Mouse (Mus musculus): ENCODE results near the gene Tcp11l1. TPM values are rescaled to one million over a fixed set of nuclear protein-coding genes. Genes with fewer than 3 reads are reported as not detected.

Tcp11l1 gene
- polyA plus RNA-seq, 2 experiments: 2.5 to 5.0 TPM

DNA sequence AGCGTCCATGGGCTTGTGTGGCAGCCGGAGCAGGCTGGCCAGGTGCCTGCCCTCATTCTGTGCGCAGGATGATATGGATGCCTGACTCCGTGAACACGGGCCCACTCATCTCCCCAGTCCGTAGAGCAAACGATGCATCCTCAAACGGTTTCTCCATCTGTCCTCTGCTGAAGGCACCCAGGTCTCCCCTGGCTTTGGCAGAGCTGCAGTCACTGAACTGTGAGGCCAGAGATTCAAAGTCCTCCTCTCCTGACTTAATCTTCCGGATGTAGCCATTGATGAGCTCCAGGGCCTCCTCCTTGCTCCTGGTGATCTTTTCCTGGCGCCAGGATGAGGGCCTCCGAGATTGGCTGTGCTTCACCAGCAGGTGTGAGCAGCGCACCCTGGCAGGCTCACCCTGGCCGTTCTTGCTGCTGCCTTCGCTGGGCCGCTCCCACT is 2.3 kb upstream of the Tcp11l1 start:
- no peak overlapping the region for H3K4me3 ChIP-seq (ENCODE audit: insufficient read depth in 1 of 2, low read depth in 2 of 2, low read length in 2 of 2)
- H3K27me3 ChIP-seq (ENCODE audit: control insufficient read depth, insufficient read depth, low read length): peaks cover 22% of the 10 kb centered on the region
- no peaks in the 10 kb centered on the region for H3K9me3 ChIP-seq (ENCODE audit: control insufficient read depth, low read length)
- DNase-seq (ENCODE audit: low read depth in 3 of 3, low spot score in 3 of 3) (no peak), ATAC-seq (ENCODE audit: insufficient read depth) (no peak)
- no peak overlapping the region for H3K4me2 ChIP-seq (ENCODE audit: low read depth)
- 64% methylated on average over 15 of the region's 15 CpGs for WGBS (ENCODE audit: insufficient replicate concordance)
- TF ChIP-seq EP300 (IDR thresholded peaks at IDR 0.05; ENCODE audit: low read depth): no peak
- TF ChIP-seq CTCF (IDR thresholded peaks at IDR 0.05; ENCODE audit: low read depth): no peak
- no peaks in the 10 kb centered on the region for H3K36me3 ChIP-seq (replicated peaks; ENCODE audit: control insufficient read depth, insufficient read depth, low read depth)
- no peak overlapping the region for H3K27ac ChIP-seq
- no peak overlapping the region for H3K9ac ChIP-seq (replicated peaks)
- peaks cover 0 to 5% of the 10 kb centered on the region in 2 experiments; a peak in 1 of 4 replicates for H3K4me1 ChIP-seq (replicated peaks; ENCODE audit: control insufficient read depth in 2 of 2, insufficient read depth in 2 of 2, low read length in 1 of 2)

DNA sequence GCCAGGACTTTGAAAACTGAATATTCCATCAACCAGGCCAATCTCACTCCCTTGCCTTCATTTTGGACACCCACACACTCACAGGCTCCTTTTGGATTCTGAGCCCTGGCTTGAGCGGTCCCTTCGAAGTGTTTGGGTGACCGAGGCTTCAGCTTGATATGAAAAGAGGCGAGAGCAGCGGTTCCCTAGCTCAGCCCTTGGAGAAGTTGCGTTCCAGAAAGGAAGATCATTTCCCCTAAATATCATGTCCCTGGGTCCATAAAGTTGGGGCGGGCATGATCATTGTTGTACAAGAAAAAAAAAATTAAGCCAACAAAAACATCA is 479 bp upstream of the Tcp11l1 start:
- TF ChIP-seq CTCF (IDR thresholded peaks at IDR 0.05; ENCODE audit: low read depth) (no peak), EP300 (IDR thresholded peaks at IDR 0.05; ENCODE audit: low read depth) (no peak)
- Histone ChIP-seq H3K27me3 (ENCODE audit: control insufficient read depth, insufficient read depth, low read length) (peaks cover 22% of the 10 kb centered on the region), H3K36me3 (replicated peaks; ENCODE audit: control insufficient read depth, insufficient read depth, low read depth) (no peaks in the 10 kb centered on the region), H3K4me2 (ENCODE audit: low read depth) (peak overlapping the region; percentile 69), H3K4me3 (ENCODE audit: insufficient read depth in 1 of 2, low read depth in 2 of 2, low read length in 2 of 2) (peak overlapping the region; percentile 70 to 76), H3K9me3 (ENCODE audit: control insufficient read depth, low read length) (no peaks in the 10 kb centered on the region), H3K27ac (no peak overlapping the region), H3K9ac (replicated peaks) (peak overlapping the region; percentile 60), H3K4me1 (replicated peaks; ENCODE audit: control insufficient read depth in 2 of 2, insufficient read depth in 2 of 2, low read length in 1 of 2) (peaks cover 0 to 5% of the 10 kb centered on the region in 2 experiments; a peak in 1 of 4 replicates)
- no peak for ATAC-seq (ENCODE audit: insufficient read depth)
- 6% methylated on average over 7 of the region's 7 CpGs for WGBS (ENCODE audit: insufficient replicate concordance)
- no peak for DNase-seq (ENCODE audit: low read depth in 3 of 3, low spot score in 3 of 3)

DNA sequence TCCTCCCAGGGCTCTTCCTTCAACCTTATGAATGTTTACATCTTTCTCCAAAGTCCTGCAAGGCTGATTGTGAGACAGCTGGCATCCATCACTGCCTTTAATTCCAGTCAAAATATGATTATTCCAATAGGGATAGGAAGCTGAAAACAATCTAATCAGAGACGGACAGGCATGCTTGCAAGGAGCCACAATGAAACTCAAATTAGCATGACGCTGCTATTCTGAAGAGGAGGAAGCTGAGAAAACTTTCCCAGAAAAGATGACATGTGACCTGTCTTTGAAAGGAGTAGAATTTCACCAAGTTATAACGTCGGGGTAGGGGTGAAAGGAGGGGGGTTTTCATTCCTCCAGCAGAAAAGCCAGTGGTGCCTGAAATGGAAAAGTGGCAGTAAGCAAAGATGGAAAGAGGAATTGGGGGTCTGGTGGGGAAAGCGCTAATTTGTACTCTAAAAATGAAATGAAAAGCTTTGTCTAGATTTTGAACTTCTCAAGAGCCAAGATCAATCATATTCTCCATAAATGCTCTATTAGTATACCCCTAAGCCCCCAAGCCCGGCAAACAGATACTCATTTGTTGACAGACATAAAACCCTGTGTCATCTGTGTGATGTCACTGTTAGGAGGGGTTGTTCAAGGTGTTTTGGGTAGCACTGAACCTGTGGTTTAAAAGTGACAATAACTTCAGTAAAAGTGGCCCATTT is 1.1 kb downstream of the Tcp11l1 start:
- H3K27me3 ChIP-seq (ENCODE audit: control insufficient read depth, insufficient read depth, low read length): peaks cover 22% of the 10 kb centered on the region
- WGBS (ENCODE audit: insufficient replicate concordance): 21% methylated on average over 6 of the region's 6 CpGs
- no peak for DNase-seq (ENCODE audit: low read depth in 3 of 3, low spot score in 3 of 3)
- no peak overlapping the region for H3K27ac ChIP-seq
- H3K9me3 ChIP-seq (ENCODE audit: control insufficient read depth, low read length): no peaks in the 10 kb centered on the region
- H3K36me3 ChIP-seq (replicated peaks; ENCODE audit: control insufficient read depth, insufficient read depth, low read depth): no peaks in the 10 kb centered on the region
- TF ChIP-seq EP300 (IDR thresholded peaks at IDR 0.05; ENCODE audit: low read depth) (no peak), CTCF (IDR thresholded peaks at IDR 0.05; ENCODE audit: low read depth) (no peak)
- H3K4me3 ChIP-seq (ENCODE audit: insufficient read depth in 1 of 2, low read depth in 2 of 2, low read length in 2 of 2): peak overlapping the region in 1 of 2 experiments; percentile 70; a peak in 2 of 4 replicates
- ATAC-seq (ENCODE audit: insufficient read depth): no peak
- H3K4me2 ChIP-seq (ENCODE audit: low read depth): peak overlapping the region; percentile 69
- peaks cover 0 to 5% of the 10 kb centered on the region in 2 experiments; a peak in 1 of 4 replicates for H3K4me1 ChIP-seq (replicated peaks; ENCODE audit: control insufficient read depth in 2 of 2, insufficient read depth in 2 of 2, low read length in 1 of 2)
- no peak overlapping the region for H3K9ac ChIP-seq (replicated peaks)

GRCm38 (mm10) chr2:104709786-104710337 is 2.1 kb downstream of the Tcp11l1 start:
- Histone ChIP-seq H3K9ac (replicated peaks) (no peak overlapping the region), H3K4me2 (ENCODE audit: low read depth) (no peak overlapping the region)

GRCm38 (mm10) chr2:104704355-104704754 is 7.6 kb downstream of the Tcp11l1 start:
- H3K4me3 ChIP-seq (ENCODE audit: insufficient read depth in 1 of 2, low read depth in 2 of 2, low read length in 2 of 2): no peak overlapping the region
- H3K4me2 ChIP-seq (ENCODE audit: low read depth): no peak overlapping the region
- H3K27ac ChIP-seq: no peak overlapping the region
- no peak for ATAC-seq (ENCODE audit: insufficient read depth)
- no peak overlapping the region for H3K9ac ChIP-seq (replicated peaks)
- DNase-seq (ENCODE audit: low read depth in 3 of 3, low spot score in 3 of 3): no peak
- H3K4me1 ChIP-seq (replicated peaks; ENCODE audit: control insufficient read depth in 2 of 2, insufficient read depth in 2 of 2, low read length in 1 of 2): peaks cover 0 to 5% of the 10 kb centered on the region in 2 experiments; a peak in 1 of 4 replicates
- H3K9me3 ChIP-seq (ENCODE audit: control insufficient read depth, low read length): no peaks in the 10 kb centered on the region
- no peaks in the 10 kb centered on the region for H3K36me3 ChIP-seq (replicated peaks; ENCODE audit: control insufficient read depth, insufficient read depth, low read depth)
- TF ChIP-seq EP300 (IDR thresholded peaks at IDR 0.05; ENCODE audit: low read depth) (no peak), CTCF (IDR thresholded peaks at IDR 0.05; ENCODE audit: low read depth) (no peak)
- WGBS (ENCODE audit: insufficient replicate concordance): 68% methylated on average over 3 of the region's 3 CpGs
- no peaks in the 10 kb centered on the region for H3K27me3 ChIP-seq (ENCODE audit: control insufficient read depth, insufficient read depth, low read length)

More at GRCm38 (mm10) chr2:104709786-104710337, 2.1 kb downstream of the Tcp11l1 start:
- Histone ChIP-seq H3K4me3 (ENCODE audit: insufficient read depth in 1 of 2, low read depth in 2 of 2, low read length in 2 of 2) (no peak overlapping the region), H3K36me3 (replicated peaks; ENCODE audit: control insufficient read depth, insufficient read depth, low read depth) (no peaks in the 10 kb centered on the region), H3K27ac (no peak overlapping the region), H3K4me1 (replicated peaks; ENCODE audit: control insufficient read depth in 2 of 2, insufficient read depth in 2 of 2, low read length in 1 of 2) (peaks cover 0 to 5% of the 10 kb centered on the region in 2 experiments; a peak in 1 of 4 replicates), H3K27me3 (ENCODE audit: control insufficient read depth, insufficient read depth, low read length) (peaks cover 22% of the 10 kb centered on the region), H3K9me3 (ENCODE audit: control insufficient read depth, low read length) (no peaks in the 10 kb centered on the region)
- WGBS (ENCODE audit: insufficient replicate concordance): 43% methylated on average over 6 of the region's 6 CpGs
- TF ChIP-seq EP300 (IDR thresholded peaks at IDR 0.05; ENCODE audit: low read depth) (no peak), CTCF (IDR thresholded peaks at IDR 0.05; ENCODE audit: low read depth) (no peak)
- no peak for ATAC-seq (ENCODE audit: insufficient read depth)
- DNase-seq (ENCODE audit: low read depth in 3 of 3, low spot score in 3 of 3): no peak

All from liver, embryonic 14.5 days (tissue).